Mouse (Mus musculus) C2C12 (cell line): Measurements from ENCODE around the gene Nus1.

Experiments
- CTCF ChIP-seq: IDR thresholded peaks from one replicate; pipeline ENCODE4 v1.5.1; 2011; ENCODE audit not compliant: control insufficient read depth, insufficient read depth, insufficient read length
- MAX ChIP-seq: IDR thresholded peaks from one replicate; pipeline ENCODE4 v1.6.1; 2011; ENCODE audit warnings: mild to moderate bottlenecking, control low read depth
- MYOG ChIP-seq: IDR thresholded peaks from one replicate; pipeline ENCODE4 v1.6.1; 2011; ENCODE audit not compliant: control insufficient read depth, insufficient read length; ENCODE audit errors: extremely low read depth
- USF1 ChIP-seq: IDR thresholded peaks from one replicate; pipeline ENCODE4 v1.6.1; 2011; ENCODE audit warnings: low read depth, mild to moderate bottlenecking, control low read depth, moderate library complexity

DNA sequence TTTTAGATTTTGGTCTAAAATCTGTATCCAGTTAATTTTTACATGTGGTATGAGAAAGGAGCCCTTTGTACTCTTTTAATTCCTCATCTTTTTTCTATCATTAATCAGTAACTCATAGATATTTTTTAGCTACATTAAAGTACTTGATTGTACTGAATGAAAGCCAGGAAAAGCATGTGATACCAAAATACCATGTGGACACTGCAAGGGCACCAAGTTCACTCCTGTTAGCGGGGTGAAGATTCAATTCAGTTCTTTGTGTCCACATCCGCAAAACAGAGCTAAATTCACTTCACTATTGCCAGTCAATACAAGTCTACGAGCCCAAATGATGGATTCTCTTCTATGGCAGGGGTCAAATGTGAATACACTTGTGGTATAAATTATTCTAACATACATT, 20.7 kb upstream of the Nus1 start:
- TF ChIP-seq CTCF (no peak), USF1 (no peak), MYOG (no peak), MAX (no peak)
